Mouse (Mus musculus): ENCODE results near the gene Eefsec. TPM values are rescaled to one million over a fixed set of nuclear protein-coding genes. Genes with fewer than 3 reads are reported as not detected.
A peak's percentile ranks its signal among the peaks of the same experiment; 100 is the strongest.

Gene Eefsec
- 10 to 100 TPM; 21.4 to 28.7 (median 24.2) TPM for total RNA-seq (2022)

GRCm38 (mm10) chr6:88446063-88447002, at the start of gene Eefsec:
Gene Eefsec, minus strand, starts transcription at chr6:88446539.
- DNase-seq (ENCODE audit: low spot score in 2 of 2), result peak; percentile 51 to 76

- DNase-seq (ENCODE audit: low spot score in 2 of 2), result no peak
Measured at GRCm38 (mm10) chr6:88493712-88494111, 47.4 kb upstream of the Eefsec start.

GRCm38 (mm10) chr6:88490629-88491354, 44.5 kb upstream of the Eefsec start:
- DNase-seq (ENCODE audit: low spot score in 2 of 2), result peak; percentile 64 to 74

- no peak for DNase-seq (ENCODE audit: low spot score in 2 of 2)
Measured at GRCm38 (mm10) chr6:88489834-88490233, 43.5 kb upstream of the Eefsec start.

- no peak for DNase-seq (ENCODE audit: low spot score in 2 of 2)
Measured at GRCm38 (mm10) chr6:88489026-88489425, 42.7 kb upstream of the Eefsec start.

GRCm38 (mm10) chr6:88486893-88487292, 40.6 kb upstream of the Eefsec start:
- DNase-seq (ENCODE audit: low spot score in 2 of 2), result peak; percentile 71 to 80

GRCm38 (mm10) chr6:88485378-88485777, 39.0 kb upstream of the Eefsec start:
- DNase-seq (ENCODE audit: low spot score in 2 of 2), result no peak

- no peak for DNase-seq (ENCODE audit: low spot score in 2 of 2)
Measured at GRCm38 (mm10) chr6:88483913-88484312, 37.6 kb upstream of the Eefsec start.

- no peak for DNase-seq (ENCODE audit: low spot score in 2 of 2)
Measured at GRCm38 (mm10) chr6:88483111-88483510, 36.8 kb upstream of the Eefsec start.

- DNase-seq (ENCODE audit: low spot score in 2 of 2), result no peak
Measured at GRCm38 (mm10) chr6:88480421-88480820, 34.1 kb upstream of the Eefsec start.

- DNase-seq (ENCODE audit: low spot score in 2 of 2), result no peak
Measured at GRCm38 (mm10) chr6:88469878-88470277, 23.5 kb upstream of the Eefsec start.

- peak; percentile 90 to 91 for DNase-seq (ENCODE audit: low spot score in 2 of 2)
Measured at GRCm38 (mm10) chr6:88465181-88465920, 19.0 kb upstream of the Eefsec start, which contains the start of gene Ruvbl1. Gene Ruvbl1, plus strand, starts transcription at chr6:88465409.

GRCm38 (mm10) chr6:88454545-88454944, 8.2 kb upstream of the Eefsec start:
- DNase-seq (ENCODE audit: low spot score in 2 of 2), result no peak

GRCm38 (mm10) chr6:88447454-88447853, 1.1 kb upstream of the Eefsec start:
- no peak for DNase-seq (ENCODE audit: low spot score in 2 of 2)

- DNase-seq (ENCODE audit: low spot score in 2 of 2), result no peak
Measured at GRCm38 (mm10) chr6:88445661-88446060, 678 bp downstream of the Eefsec start.

GRCm38 (mm10) chr6:88444076-88444750, 2.1 kb downstream of the Eefsec start:
- DNase-seq (ENCODE audit: low spot score in 2 of 2), result no peak

GRCm38 (mm10) chr6:88443446-88443845, 2.9 kb downstream of the Eefsec start:
- no peak for DNase-seq (ENCODE audit: low spot score in 2 of 2)

GRCm38 (mm10) chr6:88442551-88442950, 3.8 kb downstream of the Eefsec start:
- DNase-seq (ENCODE audit: low spot score in 2 of 2), result no peak

- peak in 1 of 2 experiments; percentile 55 for DNase-seq (ENCODE audit: low spot score in 2 of 2)
Measured at GRCm38 (mm10) chr6:88439056-88439455, 7.3 kb downstream of the Eefsec start.

GRCm38 (mm10) chr6:88435609-88436008, 10.7 kb downstream of the Eefsec start:
- DNase-seq (ENCODE audit: low spot score in 2 of 2), result no peak

GRCm38 (mm10) chr6:88431202-88431601, 15.1 kb downstream of the Eefsec start:
- no peak for DNase-seq (ENCODE audit: low spot score in 2 of 2)
